Mouse (Mus musculus) v-Abl transformed pro-B cells (cell line): ENCODE data around the gene Apoc2.

Experiments
- in situ Hi-C, 2 experiments: fragments of 400-800 bp; cut with MboI; formaldehyde crosslinking; loops; one replicate each; pipeline ENCODE4 v1.15.1; 2025; ENCODE audit not compliant: unreplicated experiment in 2 of 2

Apoc2 gene

DNA sequence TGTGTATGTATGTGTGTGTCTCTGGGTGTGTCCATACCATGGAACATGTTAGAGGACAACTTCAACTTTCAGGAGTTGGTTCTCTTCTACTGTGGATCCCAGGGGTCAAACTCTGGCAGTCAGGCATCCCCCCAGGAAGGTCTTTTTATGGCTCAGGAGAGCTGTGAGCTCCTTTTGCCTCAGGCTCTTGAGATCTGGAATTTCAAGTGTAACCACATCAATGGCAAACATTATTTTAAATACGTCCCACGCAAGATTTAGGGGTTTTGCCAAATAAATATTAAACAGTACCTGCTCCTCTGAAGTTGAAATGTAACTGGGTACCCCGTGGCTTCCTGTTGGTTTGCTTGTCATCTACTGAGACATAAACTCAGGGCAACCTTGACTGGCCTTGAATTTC is 5.2 kb upstream of the Apoc2 start:
- in situ Hi-C loops: no loop called here

- in situ Hi-C loops: no loop called here
Measured at GRCm38 (mm10) chr7:19681202-19681694, 3.5 kb upstream of the Apoc2 start, which contains the start of the genes Gm44805 and Apoc4. Gene Gm44805 (minus strand): TSS chr7:19681423. Gene Apoc4 (minus strand): TSS chr7:19681479.

DNA sequence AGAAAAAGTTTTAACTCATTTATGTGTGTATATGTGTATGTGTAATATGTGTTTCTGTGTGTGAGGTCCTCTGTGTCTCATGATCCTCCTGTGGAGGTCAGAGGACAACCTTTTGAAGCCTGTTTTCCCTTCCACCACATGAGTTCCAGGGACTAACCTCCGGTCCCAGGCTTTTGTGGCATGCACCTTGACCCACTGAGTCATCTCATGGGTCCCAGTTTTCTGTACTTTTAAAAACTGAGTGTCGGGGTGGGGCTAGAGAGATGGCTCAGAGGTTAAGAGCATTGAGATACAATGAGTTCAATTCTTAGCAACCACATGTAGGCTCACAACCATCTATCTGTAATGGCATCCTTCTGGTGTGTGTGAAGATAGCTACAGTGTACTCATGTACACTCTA is 3.0 kb upstream of the Apoc2 start:
- in situ Hi-C loops: no loop called here

- in situ Hi-C loops: no loop called here
Measured at GRCm38 (mm10) chr7:19678901-19679300, 1.2 kb upstream of the Apoc2 start.

DNA sequence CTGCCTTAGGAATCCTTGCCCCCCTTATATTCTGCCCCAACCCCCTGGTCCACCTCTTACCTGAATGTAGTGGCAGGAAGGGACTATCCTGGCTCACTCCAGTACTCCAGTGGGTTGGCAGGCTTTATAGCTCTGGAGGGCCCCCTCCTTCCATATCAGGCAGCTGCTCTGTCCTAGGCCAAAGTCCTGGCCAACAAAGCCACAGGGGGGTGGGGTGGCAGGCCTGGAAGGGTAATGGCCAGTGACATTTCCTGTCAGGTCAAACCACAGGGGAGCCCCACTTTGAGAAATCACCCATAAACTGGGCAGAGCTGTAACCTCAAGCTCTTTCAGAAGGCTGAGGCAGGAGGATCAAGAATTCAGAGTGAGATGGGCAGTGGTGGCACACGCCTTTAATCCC is 1.1 kb downstream of the Apoc2 start:
- in situ Hi-C loops: no loop called here

- in situ Hi-C loops: no loop called here
Measured at GRCm38 (mm10) chr7:19675824-19676223, 1.9 kb downstream of the Apoc2 start.

DNA sequence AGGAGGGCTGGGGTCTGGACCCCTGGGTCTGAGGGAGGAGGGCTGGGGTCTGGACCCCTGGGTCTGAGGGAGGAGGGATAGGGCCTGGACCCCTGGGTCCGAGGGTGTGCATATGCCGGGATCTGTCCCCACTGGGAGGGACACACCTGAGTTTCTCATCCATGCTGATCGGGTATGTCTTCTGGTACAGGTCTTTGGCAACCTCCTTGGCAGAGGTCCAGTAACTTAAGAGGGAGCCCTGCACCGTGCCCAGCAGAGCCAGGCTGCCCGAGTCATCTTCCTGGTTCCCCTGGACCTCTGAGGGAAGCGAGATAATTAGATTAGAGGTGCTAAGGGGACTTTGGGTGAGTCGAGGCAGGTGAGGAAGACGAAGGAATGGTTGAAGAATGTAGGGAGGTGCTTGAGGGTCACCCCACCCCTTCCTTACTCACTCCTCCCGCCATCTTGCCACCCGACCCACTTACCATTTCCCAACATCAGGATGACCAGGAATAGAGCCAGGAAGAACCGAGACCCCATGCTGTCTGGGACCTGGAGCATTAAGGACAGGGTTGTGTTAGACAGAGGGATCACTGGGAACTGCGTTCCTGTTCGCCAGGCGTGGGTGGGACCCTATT is 4.5 kb downstream of the Apoc2 start:
- in situ Hi-C loops: no loop called here

DNA sequence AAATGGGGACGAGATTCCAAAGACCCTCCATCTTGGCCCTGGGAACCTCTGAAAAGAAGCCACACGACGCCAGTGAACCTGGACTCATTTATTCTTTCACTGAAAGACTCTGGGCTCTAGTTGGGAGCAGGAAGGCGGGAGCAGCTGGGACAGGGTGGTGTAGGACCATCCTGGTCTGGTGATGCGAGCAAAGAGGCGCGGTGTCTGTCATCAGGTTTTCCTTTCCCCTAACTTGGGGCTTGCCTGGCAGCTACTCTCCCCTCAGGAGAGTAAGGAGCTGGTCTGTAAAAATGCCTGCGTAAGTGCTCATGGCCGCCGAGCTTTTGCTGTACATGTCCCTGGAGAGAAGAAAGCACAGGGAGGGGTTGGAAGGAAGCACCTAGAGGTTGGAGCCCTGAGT is 6.2 kb downstream of the Apoc2 start:
- in situ Hi-C loops: no loop called here

DNA sequence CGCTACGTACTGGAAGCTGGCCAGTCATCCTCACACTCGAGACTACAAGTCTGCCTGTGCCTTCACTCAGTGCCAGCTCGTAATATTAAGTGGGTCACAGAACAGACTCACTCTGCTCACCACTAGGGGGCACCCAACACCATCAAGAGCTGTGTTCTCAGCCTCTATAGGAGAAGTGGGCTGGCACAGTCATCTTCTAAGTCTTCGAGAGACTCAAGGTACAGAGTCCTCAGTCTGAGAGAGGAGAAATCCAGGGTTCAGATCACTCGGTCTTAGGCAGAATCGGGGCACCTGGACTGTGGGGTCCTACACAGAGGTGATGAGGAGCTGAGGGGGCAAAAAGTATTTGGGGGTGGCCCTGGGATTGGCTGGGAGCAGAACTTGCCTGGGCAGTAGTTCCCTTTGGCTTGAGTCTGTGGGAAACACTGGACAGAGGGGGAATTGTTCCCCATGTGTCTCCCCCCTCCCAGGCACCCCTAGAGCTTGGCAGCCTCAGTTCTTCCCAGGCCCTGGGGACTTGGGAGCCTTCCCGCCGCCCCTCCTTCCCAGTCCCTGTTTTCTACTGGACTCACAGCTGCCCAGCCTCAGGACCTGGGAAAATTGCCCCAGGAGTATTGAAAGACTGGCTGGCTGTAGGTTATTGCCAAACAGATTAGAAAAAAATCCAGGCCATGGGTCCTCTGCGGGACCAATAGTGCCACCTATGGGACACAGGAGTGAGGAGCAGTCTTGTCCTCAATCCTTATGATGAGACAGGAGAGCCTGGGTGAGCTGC is 8.6 kb downstream of the Apoc2 start:
- in situ Hi-C loops: loop anchor here (5.0 to 10.0 kb wide), 6 partner anchors 33 to 203 kb away; partner anchors contain the start of gene Cblc (in 1 of the 2)

DNA sequence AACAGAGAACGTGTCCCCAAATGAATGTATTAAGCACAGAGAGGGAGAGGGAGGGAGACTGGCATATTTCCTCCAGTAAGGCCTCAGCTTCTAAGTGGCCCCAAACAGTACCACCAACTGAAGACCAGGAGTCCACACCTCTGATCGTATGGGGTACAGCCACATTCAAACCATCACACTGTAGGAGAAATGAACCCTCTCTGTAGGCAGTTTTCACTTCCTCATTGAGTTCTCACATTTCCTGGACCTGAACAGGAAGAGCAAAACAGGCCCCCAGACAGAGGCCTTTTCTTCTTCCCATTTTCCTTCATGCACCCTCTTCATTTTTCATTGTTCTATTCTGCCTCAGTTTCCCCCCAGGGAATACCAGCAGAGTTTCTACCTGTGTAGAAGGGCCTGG is 10.3 kb downstream of the Apoc2 start:
- in situ Hi-C loops: loop anchor here (5.0 to 10.0 kb wide), 6 partner anchors 35 to 205 kb away; partner anchors contain the start of gene Cblc (in 1 of the 2)

GRCm38 (mm10) chr7:19666750-19667149 is 11.0 kb downstream of the Apoc2 start:
- in situ Hi-C loops: loop anchor here (5.0 to 10.0 kb wide), 6 partner anchors 36 to 206 kb away; partner anchors contain the start of gene Cblc (in 1 of the 2)

DNA sequence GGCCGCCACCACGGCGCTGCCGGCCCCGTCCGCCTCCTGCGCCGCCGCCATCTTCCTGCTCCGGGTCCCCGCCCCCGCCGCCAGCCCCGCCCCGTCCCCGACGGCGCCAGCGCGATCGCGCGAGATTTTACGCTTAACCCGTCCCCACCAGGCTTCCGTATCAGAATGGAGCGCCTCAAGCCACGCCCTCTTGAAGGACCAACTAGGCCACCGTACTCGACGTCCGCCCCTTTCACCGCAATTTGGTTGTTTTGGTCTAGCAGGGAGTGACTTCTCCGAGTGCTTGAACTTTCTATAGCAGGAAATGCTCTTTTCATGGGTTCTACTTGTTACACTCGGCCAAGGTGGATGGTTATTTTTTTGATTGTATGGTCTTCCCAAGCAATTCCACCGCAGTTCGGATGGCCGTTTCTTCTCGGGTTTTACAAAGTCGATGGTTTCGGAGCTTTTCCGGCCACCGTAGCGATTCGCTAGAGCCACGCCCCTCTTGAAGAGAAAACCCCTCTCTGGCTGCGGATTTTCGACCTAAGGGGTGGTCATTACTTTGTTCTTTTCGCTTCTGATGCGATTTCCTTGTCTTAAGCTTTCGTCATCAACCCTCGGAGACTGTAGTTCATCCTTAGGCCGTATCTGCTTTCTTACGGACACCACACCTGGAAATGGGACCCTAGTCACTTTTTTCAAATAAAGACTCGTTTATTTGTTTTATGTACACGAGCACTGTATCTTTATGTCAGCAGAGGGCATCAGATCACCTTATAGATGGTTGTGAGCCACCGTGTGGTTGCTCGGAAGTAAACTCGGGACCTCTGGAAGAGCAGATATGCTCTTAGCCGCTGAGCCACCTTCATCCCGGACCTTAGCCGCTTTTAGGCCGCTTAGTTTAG is 12.5 kb downstream of the Apoc2 start, which contains the start of gene Clptm1:
Gene Clptm1 (minus strand): TSS at position 79 of the 887 bp plus-strand sequence.
- in situ Hi-C loops: loop anchor here (5.0 to 10.0 kb wide), 6 partner anchors 37 to 207 kb away; partner anchors contain the start of gene Cblc (in 1 of the 2)

DNA sequence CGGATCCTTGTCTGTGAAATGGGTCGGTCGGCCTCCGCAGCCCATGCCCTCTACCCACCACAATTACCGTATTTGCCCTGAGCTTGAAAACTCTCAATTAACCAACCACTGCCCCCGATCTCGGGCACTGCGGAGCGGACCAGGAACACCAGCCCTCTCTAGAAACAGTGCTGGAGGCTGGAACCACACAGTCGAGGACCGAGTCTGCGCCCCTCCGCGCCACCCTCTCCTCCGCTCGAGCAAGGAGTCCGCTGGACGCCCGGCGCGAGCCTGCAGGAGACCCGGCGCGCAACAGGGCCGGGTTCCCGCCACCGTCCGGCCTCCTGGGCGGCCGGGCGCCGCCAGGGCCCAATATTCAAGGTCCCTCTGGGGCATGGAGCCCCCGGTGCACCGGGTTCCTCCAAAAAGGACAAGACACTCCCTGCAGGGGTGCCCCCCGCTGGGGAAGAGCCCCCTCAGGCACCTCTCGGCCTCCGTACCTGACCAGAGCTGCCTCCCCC is 13.2 kb downstream of the Apoc2 start:
- in situ Hi-C loops: loop anchor here (10.0 kb wide), 2 partner anchors 120 to 130 kb away; partner anchors contain the start of gene Cblc (in 1 of the 2)

DNA sequence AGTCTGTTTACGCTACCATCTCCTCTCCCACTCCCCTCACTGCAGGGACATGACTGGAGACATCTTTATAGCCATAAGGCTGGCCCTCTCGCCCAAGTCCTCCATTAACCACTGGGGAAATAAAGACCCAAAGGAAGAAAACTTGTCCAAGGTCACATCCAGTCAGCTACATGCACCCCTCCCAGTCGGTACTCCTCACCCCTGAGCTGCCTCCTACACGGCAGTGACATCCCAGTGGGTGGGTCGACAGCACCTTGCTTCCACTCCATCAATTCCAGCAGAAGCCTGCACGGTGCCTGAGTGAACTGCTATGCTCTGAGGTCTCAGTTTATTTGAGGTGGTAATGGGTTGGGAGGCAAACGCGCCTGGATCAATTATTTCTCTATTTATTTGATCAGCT is 13.8 kb downstream of the Apoc2 start:
- in situ Hi-C loops: loop anchor here (10.0 kb wide), 2 partner anchors 121 to 131 kb away; partner anchors contain the start of gene Cblc (in 1 of the 2)

DNA sequence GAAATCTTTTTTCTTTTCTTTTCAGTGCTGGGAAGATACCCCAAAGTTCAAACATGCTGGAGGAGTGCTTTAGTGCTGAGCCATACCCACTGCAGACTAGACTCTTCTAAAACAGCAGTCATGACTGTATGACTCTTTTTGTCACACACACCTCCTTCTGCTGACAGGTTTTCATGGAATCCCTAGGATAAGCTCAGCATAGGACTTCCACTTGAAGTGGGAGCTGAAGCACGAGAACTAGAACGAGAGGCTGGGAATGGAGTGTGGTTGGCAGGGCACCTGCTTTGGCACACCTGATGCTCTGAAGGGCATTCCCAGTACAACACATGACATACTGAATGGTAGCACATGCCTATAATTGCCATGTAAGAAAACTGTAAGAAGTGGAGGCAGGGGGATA is 25.1 kb downstream of the Apoc2 start:
- in situ Hi-C loops: no loop called here

GRCm38 (mm10) chr7:19651063-19651786 is 26.5 kb downstream of the Apoc2 start:
- in situ Hi-C loops: no loop called here

DNA sequence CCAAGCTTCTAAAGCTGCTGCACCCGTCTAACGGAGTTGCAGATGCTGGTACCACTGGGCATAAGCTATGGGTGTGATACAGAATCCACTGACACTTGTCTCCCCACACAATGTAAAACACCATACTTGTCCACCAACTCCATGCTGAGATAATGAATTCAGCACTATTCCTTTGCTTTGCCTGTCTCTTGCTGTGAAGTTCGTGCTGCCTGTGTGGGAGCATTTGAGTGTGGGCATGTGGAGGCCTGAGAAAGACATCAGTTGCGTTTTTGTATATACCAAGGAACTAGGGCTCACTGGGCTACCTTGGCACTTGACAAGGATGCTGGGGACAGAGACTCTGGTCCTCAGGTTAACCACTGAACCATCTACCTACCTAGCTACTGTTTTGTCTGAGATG is 36.5 kb downstream of the Apoc2 start:
- in situ Hi-C loops: no loop called here

DNA sequence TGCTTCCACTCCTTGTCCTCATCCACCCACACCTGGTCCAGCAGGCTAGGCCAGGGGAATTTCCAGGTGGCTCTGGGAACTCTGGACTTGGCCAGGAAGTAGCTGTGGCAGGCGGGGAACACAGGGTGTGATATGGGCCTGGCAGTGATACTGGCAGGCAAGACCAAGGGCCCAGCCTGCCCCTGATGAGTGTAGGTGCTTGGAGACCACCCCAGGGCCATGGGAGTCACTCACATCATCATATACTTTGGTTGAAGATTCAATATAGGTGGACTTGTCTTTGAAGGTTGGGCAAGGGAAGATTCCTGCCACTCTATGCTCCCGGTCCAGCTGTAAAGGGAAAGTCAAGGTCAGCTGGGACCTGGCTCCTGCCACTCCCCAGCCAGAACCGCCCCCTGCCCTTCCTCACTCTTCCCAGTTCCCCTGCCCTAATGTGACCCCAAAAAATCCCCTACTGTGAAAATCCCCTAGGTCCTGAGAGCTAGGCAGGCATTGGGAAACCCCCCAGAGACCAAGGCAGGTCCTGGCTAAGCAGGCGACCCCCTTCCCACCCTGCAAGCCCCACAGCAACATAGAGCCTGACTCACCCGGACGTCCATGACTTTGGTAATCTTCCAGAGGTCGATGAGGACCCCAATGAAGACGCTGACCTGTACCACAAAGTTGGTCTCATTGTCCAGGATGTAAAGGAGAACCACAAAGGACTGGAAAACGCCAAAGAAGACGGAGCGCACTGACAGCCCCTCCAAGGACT is 42.5 kb downstream of the Apoc2 start:
- in situ Hi-C loops: no loop called here

DNA sequence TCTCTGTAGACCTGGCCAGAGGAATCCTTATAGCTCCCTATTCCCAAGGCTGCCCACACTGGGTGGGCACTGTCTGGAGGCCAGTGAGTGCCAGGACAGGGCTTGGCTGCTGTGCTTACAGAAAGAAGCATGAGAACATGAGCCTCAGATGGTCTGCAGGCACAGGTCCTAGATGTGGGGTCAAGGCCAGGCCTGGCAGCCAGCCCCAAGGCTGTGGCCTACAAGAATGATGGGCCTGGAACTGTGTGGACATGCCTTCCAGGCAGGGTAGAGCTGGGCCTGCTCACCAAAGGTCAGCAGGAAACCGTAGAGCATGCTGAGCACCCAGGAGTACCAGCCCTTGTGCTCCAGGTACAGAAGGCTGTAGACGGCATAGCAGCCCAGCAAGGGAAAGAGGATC is 43.1 kb downstream of the Apoc2 start:
- in situ Hi-C loops: no loop called here
